Mouse (Mus musculus) ES-Bruce4 (cell line): ENCODE measurements around the gene Kctd19.

Source experiments
- CTCF ChIP-seq: IDR thresholded peaks from one replicate; pipeline ENCODE4 v1.8.1; 2011; ENCODE audit warnings: low read depth, low read length
- EP300 ChIP-seq: IDR thresholded peaks from 2 replicates; pipeline ENCODE4 v1.6.1; 2011; ENCODE audit warnings: low read depth, low read length; ENCODE audit not compliant: insufficient read depth
- POLR2A ChIP-seq: IDR thresholded peaks from one replicate; pipeline ENCODE4 v1.8.1; 2011; ENCODE audit warnings: low read length; ENCODE audit not compliant: insufficient read depth

- TF ChIP-seq CTCF: no peak
- no peak for TF ChIP-seq POLR2A
- no peak for TF ChIP-seq EP300
These were observed 8.8 kb downstream of the Kctd19 start for GRCm38 (mm10) chr8:105404496-105404895.
